Mouse (Mus musculus) lung, adult 2 months (tissue): ENCODE data around the gene Arid5b.

Experiments
- CTCF ChIP-seq: fragments of 200-500 bp; IDR thresholded peaks from 2 replicates; pipeline ENCODE4 v1.5.1; 2011; ENCODE audit warnings: mild to moderate bottlenecking, low read length, control low read depth; ENCODE audit not compliant: insufficient read depth
- POLR2A ChIP-seq: fragments of 200-500 bp; IDR thresholded peaks from 2 replicates; pipeline ENCODE4 v1.6.1; 2011; ENCODE audit warnings: low read depth, mild to moderate bottlenecking, control low read depth, low read length, borderline replicate concordance; ENCODE audit errors: extremely low read depth

GRCm38 (mm10) chr10:68127604-68128256 is 150.8 kb downstream of the Arid5b start:
- TF ChIP-seq POLR2A = no peak
- TF ChIP-seq CTCF = no peak
